Mouse (Mus musculus): ENCODE measurements around the gene Pik3c2b.

GRCm38 (mm10) chr1:133133425-133133824 is 88.0 kb downstream of the Pik3c2b start:
- TF ChIP-seq CTCF (IDR thresholded peaks at IDR 0.05; ENCODE audit: low read depth) = no peak
- TF ChIP-seq EP300 (IDR thresholded peaks at IDR 0.05; ENCODE audit: low read depth) = peak; percentile 94

Measured in liver, postnatal 0 days (tissue).